Mouse (Mus musculus): ENCODE results near the gene Nfkbia.

Gene Nfkbia

GRCm38 (mm10) chr12:55489986-55490721 lies 2.3 kb downstream of the Nfkbia start:
- peak in 1 of 2 experiments; percentile 15 for DNase-seq

DNA sequence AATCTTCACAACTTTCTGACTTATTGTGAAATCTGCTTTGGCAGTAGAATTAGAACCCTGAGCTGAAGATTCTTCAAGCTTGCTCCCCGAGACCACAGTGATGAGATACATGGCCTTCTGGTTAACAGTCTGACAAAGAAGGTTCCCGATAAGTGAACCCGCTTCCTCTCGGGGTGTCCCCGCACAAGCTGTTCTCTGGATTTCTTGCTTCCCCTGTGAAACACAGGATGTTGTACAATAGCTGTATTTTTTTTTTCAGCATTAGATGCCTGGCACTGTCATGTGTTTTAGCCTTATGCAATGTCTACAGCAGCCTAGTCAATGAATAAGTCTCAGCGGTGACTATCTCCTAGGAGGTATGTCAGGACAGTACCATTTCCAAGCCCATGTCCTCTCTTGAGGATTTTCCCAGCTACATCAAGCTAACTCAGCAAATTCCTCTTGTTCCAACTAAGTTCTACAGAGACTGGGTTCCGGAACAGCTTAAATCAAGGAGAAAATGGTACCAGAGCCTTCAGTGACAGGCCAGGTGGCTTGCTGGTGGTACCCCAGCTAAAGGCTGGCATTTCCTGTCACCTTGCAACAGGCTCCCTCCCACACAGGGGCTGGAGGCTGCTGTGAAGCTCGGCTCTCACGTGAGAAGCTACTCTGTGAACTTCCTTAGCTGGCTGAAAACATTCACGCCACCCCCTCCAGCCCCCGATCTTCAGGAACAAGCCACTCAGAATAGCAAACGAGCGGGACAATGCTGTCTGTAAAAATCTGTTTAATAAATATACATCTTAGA lies 3.6 kb downstream of the Nfkbia start:
- peak; percentile 61 to 62 for DNase-seq

DNA sequence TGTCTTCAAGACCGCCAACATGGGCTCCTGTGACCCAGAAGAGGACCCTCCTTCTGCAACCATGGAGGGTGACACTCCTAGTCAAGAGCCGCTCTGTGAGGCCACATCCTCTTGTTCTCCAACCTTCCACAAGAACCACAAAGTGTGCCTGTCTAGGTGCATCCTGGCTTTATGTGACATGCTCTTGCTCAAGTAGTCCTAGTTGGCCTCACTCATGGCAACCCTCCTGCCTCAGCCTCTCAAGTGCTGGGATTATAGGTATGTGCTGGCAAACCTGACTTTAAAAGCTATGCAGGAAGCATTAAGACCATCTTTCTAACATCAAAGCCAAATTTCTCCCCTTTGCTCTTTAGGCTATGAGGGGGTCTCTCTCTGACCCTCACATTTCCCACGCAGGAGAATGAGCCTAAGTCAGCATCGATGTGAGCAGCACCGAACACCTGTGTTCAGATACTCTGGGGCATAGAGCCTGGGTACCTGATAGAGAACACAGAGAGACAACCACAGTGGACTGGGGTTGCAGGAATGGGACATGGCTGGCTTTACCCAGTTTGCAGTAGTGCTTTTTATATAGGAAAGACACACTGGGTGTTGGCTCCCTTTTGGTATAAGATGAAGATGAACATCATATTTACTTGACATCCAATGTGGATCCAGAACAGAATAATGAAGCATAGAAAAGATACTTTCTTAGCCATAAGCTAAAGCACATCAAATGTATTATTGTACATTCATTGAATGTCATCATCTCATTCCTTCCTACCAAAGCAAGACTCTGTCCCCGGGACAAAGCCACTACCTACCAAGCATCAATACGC lies 4.4 kb downstream of the Nfkbia start:
- DNase-seq: peak in 1 of 2 experiments; percentile 11

DNA sequence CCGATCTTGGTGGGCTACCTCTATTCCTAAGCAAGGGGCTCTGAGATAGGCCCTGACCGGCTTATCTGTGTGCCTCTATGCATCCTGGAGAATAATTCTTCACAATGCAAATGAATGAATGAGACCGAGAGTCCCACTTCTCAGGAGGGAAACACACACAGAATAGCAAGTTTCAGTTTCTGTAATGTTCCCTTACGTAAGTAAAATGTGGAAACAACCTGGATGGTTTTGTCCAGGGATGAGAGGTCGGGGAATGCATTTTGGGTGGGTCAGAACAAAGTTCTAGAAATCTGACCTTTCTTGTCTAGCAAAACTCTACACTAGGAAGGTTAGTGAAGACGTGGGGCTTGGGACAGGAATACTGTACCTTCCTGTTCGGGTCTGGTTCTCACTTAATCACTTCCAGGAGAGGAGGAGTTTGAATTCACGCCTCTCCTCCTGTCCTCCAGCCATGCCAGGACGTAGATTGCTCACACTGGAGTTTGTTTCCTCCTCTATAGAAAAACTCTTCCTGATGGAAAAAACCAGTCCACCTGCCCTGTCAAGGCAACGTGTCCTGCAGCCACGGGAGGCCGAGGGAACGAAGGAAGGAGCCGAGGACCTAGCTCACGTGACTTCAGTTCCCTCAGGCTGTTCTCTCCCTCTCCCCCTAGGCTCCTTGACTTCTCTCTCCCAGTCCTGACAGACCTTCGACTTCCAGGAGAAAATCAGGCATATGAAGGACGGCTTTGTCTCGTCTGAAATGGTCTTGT lies 5.3 kb downstream of the Nfkbia start:
- DNase-seq: no peak

DNA sequence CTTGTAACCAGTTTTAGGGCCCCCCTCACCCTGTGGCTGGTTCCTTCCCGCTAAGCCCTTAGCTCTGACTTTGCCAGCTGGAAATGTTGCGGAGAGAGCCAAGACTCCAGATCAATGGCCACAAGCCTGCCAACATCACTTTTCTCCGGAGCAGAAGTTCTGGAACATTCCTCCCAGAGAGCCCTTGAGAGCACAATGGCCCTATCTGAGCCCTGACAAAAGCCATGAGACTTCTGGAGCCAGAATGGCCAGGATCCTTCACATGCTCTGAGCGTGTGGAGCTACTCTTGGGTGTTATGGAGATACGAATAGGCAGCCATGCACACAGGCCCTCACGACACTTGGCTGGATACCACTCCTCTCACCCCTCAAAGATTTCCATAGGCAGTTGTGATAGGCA lies 7.6 kb downstream of the Nfkbia start:
- no peak for DNase-seq

GRCm38 (mm10) chr12:55484079-55484774 lies 8.2 kb downstream of the Nfkbia start:
- no peak for DNase-seq

DNA sequence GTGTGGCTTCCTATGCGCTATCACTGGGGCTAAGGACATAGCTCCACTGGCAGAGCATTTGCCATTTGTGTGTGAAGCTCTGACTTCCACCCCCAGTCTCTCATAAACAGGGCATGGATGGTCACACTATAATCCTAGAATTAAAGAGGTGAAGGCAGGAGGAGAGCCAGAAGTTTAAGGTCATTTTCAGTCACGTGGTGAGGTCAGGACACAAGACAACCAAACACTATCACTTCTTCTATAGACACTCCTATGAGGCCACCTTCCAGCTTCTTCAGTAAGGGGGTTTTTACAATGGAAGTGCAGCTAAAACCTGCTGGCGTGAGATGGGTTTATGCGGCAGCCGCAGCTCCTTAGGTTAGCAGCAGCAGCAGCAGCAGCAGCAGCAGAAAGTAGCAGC lies 8.9 kb downstream of the Nfkbia start:
- no peak for DNase-seq

GRCm38 (mm10) chr12:55482732-55483131 lies 9.7 kb downstream of the Nfkbia start:
- DNase-seq: no peak

DNA sequence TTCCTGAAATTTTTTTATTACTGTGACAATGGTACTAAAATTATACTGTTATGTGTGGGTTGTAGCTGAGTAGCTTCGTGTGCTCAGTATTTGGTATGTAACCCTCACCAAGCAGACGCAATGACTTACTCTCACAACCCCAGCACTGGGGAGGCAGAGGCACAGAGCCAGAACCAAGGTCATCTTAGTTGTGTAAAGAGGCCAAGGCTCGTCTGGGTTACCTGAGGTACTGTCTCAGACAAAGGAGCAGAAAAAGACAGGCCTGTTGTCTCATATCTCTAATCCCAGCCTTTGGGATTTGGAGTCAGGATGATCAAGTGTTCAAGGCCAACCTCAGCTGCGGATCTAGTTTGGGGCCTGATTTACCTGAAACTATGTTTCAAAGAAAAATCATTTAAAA lies 10.7 kb downstream of the Nfkbia start:
- DNase-seq: no peak

DNA sequence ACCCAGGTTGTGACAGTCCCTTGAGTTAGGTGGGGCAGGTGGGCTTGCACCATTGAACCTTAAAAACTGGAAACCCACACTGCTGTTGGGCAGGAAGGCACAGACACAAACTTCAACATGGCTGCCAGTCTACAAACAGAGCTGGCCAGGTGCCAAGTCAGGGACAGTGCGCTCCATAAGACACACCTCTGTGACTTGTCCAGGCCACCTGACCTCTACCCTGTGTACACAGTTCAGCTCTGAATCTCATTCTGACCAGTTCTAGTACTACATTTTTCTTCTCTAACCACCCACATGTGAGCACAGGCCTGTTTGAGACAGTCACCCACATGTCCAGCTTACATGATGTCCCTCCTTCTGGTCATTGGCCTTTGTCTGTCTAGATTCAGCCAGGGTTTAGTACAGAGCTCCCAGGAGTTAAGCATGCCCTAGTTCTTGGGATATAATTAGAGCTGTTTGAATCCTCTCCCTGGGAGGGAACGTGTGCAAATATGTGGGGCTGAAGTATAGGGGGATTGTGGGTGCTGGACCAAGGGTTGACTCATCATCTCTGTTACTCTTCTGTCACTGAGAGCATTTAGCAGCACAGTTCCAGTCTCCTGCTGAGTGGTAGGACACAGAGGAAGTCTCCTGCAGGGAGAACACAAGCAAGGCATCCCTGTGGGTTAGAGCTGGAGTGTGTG lies 11.8 kb downstream of the Nfkbia start:
- no peak for DNase-seq

DNA sequence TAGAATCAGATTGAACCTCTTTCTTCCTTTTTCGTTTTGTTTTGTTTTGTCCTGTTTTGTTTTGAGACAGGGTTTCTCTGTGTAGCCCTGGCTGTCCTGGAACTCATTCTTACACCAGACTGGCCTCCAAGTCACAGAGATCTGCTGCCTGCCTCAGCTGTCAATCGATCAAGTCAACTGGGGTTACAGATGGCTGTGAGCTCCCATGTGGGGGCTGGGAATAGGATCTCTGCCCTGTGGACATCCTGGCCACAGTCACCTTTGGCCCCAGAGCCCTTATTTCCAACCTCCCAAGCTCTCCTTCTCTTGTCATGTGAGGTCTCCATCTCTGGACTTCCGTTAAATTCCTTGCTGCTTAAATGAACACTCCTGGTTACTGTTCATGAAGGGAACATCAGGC lies 13.5 kb downstream of the Nfkbia start:
- no peak for DNase-seq

GRCm38 (mm10) chr12:55474209-55474583 lies 18.3 kb downstream of the Nfkbia start:
- DNase-seq: no peak

- DNase-seq: no peak
These were observed 18.9 kb downstream of the Nfkbia start for GRCm38 (mm10) chr12:55473250-55474208.

DNA sequence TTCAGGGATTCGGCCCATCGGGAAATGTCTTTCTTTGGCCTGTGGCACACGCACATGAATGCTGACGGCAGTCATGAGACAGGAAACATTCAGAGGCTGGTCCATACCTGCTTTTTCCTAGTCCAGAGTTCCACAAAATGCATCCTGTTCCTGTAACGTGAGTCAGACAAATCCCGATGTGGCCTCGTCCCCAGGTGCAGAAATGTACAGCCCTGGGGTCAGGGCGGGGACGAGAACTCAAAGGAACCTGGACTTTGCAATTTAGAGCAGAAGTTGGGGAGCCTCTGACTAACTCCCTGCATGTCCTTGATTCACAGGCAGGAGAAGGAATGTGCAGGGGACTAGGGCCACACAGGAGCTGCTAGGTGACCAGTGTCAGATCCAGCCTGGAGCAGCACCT lies 21.1 kb downstream of the Nfkbia start:
- no peak for DNase-seq

DNA sequence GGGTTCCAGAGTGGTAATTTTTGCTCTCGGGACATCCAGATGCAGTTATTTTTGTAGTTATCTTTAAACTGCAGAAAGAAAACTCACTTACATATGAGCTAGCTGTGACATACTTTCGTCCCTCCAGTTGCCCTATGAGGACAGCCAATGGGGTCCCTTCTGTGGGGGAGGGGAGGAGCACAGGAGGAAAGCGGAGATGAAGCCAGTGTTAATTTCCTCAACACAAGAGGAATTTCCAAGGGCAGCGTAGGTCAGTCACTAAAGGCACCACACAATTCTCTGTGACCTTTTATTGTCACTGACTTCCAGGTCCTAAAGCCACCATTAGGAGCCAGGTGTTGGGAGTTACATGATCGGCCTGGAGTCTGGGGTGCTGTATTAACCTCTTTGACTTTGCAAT lies 22.0 kb downstream of the Nfkbia start:
- DNase-seq: no peak

- DNase-seq: no peak
These were observed 24.9 kb downstream of the Nfkbia start for GRCm38 (mm10) chr12:55467331-55468180.

- no peak for DNase-seq
These were observed 25.6 kb downstream of the Nfkbia start for GRCm38 (mm10) chr12:55466816-55467215.

DNA sequence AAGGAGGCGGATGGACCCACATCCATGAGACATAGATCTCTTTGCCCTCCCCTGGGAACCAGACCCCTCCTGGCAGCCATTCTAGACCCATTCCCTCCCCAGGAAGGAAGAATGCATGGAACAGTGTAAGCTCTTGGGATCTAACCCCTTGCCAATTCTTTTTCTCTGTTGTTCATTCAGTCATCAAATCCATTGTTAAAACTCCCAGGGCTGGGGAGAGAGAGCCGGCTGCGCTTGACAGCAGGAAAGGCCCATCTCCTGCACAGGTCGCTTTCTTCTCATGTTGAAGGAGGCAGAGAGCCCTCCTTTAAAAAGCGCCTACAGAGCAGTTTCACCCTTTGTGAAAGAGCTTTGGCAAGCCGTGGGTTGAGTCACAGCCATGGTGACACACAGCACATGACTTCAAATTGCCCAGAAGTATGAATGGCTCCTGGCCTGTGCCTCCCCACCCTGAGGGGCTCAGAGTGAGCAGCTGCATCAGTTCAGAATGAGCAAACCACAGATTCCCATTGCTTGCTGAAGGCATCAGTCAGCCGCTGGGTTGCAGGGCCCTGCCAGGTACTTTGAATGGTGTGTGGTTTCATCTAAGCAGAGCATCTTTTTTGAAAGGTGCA lies 26.3 kb downstream of the Nfkbia start:
- DNase-seq: peak in 1 of 2 experiments; percentile 11

Data from B cell, adult 2 months (primary cell).